Mouse (Mus musculus): ENCODE measurements at regions not wholly inside any gene's neighbourhood (a gene's known extent, or its start where the extent isn't known, plus 50 kb on each side); places are given as distances from the start of the nearest gene placed in this dataset.

DNA sequence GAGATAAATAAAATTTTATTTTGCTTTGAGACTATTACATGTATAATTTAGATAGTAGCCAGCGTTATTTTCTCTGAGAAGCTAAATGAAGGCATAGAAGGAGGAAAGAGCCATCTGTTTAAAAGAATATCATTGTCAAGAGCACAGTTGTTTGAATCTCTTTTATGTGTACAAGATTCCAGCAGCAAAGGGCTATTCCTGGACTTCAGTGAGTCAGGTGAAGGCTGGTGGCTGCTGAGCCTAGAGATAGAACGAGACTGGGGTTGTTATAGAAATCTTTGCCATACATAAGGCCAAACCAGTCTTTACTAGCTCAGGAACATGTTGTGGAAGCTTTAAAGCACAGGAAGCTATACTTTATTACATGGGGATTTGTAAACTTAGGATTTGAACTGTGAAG, 261.6 kb downstream of the Adcyap1 start:
- CTCF ChIA-PET, result no interaction called here

DNA sequence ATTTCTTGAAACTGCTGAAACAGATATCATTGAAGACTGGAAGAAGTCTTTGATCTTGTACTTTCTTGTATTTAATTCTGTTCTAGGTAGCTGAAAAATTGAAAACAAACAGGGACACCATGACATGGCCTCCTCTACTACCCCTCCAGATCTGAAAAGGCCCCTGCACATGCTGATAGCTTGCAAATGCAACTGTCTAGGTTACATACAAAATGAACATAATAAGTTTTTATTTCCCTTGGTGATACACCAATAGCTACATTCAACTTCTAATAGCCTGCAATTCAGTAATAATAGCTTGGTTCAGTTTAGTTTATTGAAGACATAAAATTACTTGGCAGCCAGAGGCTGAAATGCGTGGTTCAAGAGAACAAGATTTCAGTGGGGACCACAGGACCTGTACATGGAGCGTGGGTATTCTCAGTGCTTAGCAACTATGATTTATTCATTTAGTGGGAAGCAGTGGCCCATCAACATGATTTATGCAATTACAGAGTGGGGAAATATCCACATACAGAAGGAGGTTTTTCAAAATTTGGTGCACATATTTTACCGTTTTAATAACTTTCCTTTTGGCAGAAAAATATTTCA, 264.9 kb downstream of the Adcyap1 start:
- CTCF ChIA-PET, result no interaction called here

DNA sequence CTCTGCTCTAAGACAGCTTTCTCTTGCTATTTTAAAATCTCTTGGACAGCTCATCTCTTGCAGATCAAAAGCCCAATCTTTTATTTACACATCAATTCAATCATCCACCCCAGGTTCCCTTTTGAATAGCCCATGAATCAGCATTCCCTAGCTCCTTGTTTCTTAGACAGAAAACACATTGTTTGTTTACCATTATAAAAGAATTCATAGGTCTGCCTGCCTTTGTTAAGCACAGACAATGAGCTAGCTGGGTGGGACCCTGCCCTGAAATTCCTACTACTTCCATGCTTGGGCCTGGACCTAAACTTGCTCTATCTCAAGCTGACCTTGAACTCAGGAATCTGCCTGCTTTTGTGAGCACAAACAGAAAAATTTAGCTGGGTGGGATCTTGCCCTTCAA, 283.6 kb downstream of the Adcyap1 start:
- CTCF ChIA-PET, result no interaction called here

DNA sequence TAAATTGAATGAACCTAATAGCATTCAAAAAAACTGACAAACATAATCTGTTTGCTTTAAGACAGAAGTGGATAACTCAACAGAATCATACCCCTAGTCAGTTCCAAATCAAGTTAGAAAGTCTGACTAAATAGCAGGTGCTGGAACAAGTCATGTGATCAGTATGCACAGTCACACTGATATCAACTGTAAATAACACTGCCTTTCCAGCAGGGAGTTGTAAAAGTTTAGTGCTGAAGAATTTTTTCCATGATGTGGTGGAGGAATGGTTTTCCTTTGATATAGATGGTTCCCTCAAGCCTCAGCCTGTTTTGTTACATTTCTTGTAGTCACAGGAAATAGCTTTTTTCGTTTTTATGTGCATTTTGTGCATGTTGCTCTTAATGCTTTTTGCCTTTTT, 285.7 kb downstream of the Adcyap1 start:
- CTCF ChIA-PET, result no interaction called here

DNA sequence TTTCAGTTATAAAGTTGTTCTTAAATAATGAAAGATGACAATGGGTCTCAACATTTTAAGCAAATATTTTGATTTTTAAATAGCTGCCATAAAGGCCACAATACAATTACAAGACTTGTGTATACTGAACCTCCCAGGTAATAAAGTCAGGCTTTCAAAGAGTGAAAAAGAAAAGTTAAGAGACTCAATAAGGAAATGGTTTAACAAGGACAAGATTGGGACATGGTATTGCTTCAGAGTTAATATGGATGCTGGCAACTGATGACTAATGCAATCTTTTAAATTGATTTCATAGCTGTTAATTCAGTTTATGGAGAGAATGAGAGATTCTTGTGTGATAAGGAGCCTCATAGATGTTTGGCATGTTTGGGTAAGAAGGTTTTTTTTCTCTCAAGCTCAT, 287.6 kb downstream of the Adcyap1 start:
- CTCF ChIA-PET, result no interaction called here

DNA sequence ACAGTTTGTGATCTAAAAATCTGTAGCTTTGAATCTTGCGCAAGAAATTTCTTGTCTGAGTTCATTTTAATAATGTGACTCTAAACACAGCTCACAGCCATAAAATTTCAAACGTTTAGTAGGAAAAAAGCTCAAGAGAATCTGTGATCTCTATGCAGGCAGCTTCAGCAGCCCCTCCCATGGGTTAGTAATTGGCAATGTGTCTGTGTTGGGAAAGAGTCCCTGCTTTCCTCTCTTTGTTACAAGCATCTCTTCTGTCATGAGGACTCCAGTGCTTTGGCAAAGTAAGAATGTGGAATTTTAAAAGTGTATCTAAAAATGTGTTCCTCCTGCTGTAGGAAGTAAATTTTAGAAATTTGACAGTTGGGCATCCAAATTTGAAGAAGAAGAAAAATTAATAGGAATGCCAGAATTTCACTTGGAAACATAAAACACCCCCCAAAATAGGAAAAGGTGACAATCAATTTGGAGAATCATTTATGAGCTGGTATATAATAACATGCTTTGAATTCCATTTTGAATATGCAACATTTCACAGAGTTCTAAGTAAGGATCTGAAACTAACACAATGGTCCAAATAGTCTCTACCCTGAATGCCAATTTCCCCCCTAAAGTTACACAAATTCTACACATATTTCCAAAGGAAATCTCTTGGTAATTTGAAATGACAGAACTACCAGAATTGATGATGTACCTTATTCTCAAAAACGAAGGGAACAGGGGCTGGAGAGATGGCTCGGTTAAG, 291.3 kb downstream of the Adcyap1 start:
- CTCF ChIA-PET, result no interaction called here

DNA sequence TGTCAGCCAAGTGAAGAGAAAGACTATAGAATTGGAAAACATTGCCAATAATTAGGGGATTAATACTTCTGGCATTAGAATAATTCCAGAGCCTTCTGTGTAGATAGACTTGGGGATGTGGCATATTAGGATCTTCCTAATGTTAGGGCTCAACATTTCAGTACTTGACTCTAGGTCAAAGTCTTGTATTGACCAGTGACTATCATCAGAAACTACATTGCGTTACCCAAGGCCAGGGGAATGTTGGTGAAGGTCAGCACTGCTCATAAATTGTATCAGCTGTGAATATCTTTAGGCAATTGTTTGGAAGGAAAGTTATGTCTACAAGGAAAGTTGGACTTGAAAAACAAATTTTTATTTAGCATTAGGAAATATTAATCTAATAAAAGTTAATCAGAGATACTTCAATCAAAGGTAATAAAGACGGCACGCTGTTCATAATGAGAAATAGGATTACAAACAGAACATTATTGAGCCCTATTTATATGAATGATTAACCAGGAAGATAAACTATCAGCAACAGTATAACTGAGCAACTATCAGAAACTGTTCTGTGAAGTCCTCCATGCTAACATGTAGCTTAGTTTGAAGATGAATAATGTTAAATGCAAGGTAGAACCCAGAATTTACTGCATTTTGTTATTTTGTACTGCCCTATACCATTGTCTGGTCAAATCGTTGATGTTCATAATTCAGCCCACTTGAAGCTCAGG, 310.2 kb downstream of the Adcyap1 start:
- CTCF ChIA-PET, result no interaction called here

DNA sequence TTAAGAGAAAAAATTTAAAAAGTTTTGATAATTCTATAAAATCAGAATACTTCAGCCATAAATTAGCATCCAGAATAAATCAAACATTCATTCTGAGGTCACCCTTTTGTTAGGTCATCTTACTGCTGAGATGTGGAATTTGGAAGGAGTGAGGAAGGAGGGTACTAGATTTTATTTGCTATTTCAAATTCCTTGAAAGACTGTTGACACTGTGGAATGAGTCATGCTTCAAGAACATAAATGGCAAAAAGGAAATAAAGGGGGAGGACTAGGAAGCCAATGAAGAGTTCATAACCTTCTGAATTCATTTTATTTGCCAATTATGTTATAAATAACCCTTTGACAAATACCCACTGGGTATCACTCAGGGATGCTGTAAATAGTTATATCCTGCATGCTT, 324.6 kb downstream of the Adcyap1 start:
- CTCF ChIA-PET, result no interaction called here

DNA sequence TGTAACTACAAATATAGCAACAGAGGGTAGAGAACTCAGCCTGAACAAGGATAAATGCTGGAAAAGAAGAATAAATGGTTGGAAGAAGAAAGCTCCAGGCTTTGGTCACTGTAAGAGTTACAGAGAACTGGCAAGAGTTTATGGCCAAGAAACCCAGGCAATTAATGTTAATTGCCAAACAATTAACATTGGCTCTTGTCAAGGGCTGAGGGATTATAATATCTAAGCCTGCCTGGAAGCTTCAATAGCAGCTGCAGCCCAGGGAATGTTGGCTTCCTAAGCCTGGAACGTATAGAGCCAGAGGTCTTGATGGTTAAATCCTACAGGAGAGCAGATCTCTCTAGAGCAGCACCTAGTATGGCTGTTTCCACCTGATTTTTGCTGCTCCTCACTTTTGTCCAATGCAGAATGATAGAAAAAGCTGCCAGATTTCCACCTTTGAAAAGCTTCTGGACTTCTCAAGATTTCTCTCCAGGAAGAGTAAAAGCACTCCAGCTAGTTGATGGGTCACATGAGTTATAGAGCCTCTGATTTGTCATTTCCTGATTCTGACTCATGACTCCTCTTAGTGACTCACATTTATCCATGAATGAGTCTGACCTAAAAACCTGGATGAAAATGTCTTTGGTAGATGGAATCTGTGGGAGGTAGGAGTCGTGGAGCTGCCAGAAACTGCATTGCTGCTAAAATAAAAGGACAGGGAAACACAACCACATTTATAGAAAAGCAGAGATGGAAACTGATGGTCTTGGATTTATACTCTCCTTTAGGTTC, 327.2 kb downstream of the Adcyap1 start:
- CTCF ChIA-PET, result no interaction called here

DNA sequence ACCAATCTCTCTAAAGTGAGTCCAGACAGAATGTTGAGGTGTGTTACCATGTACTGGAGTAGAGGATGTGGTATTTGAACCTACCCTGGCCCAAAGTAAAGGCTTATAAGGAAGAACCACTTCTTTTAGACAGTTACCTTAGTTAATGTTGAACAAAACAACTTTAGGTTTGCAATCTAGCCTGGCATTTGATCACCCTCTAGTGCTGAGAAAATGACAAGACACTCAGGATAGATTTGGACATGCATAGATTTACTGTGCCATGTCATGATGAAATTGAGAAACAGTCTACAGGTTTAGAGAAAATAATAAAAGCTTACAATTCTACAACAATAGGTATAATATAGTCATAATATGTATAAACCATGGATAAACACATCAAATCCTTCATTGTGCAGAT, 333.7 kb downstream of the Adcyap1 start:
- CTCF ChIA-PET, result no interaction called here

DNA sequence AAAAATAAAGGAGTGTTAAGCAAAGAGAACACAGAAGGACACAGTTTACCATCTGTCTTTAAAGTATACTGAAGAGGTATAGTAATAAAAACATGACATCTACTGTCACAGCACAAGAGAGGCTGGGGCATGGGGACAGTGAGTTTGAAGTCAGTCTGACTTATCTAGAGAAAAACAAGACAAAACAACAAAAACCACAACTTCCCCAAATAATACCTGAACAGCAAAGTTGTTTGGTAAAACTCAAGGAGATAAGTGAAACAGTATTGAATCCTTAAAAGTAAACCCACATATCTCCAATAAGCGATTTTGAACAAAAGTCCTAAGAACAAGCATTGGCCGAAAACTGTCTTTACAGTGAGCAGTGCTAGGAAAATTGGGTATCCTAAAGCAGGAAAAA, 336.1 kb downstream of the Adcyap1 start:
- CTCF ChIA-PET, result no interaction called here

DNA sequence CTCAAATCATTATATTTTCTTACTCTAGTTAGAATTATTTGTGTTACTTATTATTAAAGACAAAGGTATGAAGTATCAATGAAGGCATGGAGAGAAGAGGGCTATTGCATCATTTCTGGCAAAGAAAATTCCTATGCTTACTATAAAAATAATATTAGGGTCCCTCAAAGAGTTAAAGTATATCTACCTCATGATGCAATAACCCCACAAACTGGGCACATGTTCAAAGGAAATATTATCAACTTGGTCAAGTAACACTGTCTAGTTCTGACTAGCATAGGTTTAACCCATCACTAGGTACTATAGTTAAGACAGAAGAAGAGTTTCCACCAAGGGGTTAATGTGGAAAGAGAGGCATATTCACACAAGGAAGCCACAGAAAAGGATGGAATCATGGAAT, 336.9 kb downstream of the Adcyap1 start:
- CTCF ChIA-PET, result no interaction called here

DNA sequence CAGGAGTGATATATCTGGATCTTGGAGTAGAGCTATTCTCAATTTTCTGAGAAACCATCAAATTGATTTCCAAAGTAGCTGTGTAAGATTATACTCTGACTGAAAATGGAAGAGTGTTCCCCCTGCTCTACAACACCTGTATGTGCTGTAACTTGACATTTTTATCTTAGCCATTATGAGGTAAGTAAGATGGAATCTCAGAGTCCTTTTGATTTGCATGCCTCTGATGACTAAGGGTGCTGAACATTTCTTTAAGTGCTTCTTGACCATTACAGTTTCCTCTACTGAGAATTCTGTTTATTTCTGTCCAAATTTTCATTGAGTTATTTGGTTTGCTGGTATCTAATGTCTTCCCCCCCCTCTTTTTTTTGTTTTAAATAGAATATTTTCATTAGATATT, 343.0 kb downstream of the Adcyap1 start:
- CTCF ChIA-PET, result no interaction called here

DNA sequence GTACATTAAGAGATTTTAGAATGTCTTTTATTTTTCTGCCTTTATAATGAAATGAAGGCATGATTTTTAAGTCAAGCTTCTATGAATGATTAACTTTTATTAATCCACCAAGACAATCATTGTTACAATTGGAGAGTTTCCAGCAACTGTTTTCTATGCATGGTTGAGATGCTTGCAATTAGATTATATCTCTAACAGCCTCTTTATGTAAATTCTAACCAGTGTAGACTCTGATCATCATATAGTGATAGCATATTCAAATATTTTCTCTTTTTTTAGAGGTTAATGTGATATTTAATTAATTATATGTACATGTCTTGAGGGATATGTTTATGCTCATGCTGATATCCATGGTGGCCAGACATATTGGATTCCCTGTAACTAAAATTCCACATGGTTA, 351.5 kb downstream of the Adcyap1 start:
- CTCF ChIA-PET, result no interaction called here

DNA sequence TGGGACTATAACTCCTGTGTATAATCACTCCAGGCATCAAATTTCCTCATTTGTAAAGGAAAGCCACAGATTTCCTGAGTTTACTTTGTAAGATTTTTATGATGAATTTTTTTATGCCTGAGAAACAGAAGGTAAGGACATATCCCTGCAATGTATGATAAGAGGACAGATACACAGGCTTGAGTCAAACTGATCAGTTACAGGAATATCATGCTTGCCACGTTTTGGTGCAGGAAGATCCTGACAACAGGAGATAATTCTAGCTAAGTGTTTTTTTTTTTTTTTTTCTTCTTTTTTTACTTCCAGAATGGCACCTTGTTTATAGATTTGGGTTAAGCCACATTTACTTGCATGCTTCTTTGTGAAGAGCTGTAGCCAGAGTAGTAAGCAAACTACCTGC, 357.1 kb downstream of the Adcyap1 start:
- CTCF ChIA-PET, result no interaction called here

DNA sequence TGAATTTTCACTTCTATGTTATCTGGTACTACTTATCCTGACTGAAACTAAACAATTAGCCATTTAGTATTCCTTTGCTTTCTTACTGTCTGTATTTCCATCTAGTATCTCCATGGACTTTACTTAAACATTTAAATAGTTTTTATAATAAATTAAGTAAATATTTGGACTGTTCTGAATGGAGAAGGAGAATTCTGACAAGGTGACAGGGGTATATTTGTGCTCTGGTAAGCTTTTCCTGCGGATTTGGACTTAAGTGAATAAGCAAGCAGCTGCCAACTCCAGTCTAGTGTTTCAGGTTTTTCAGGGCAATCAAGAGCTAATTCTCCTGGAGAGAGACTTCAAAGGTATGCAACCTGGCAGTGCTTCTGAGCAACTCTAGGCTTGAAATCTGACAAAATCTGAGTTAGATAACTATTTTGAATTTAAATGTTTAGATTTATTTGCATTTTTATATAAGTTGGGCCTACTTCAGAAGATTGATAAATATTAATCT, 364.5 kb downstream of the Adcyap1 start:
- CTCF ChIA-PET, result no interaction called here

DNA sequence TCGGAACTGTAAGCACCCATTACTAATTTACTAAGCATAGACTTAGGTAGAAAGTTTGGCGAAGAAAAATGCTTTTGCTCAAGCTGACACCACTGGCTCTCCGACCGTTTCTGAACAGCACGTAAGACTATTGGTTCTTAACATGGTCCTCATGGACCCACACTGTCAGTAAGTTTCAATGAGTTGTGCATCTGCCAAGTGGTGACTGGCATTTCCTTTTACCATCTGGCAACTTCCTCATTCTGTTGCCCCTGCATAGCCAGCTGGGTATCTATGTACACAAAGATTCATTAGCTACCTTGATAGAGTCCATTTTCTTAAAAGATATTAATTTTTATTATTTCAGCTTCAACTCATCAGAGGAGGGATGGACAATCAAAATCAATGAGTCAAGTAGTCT, 381.2 kb downstream of the Adcyap1 start:
- CTCF ChIA-PET, result no interaction called here

DNA sequence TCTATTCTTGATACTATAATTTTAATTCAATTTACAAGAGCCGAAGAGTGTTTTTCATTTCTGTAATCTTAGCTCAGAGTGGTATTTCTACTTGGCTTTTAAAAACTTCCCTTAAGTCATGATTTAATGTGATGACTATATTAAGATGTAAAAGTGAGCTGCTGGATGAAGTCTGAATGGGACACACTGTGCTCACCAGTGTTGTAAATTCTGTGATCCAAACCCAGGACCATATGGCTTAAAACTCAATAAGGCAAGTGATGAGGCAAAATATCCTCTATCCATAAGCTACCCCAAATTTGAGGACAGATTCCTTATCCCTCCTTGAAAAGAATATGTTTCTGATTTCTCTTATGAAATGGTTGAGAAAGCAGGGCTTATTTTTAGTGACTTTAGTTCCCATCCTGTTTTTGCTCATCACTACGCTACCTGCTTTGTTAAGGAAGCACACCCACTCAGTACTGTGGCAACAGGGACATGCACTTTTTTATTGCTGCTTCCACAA, 399.4 kb downstream of the Adcyap1 start:
- CTCF ChIA-PET, result interaction anchor here (0.5 kb wide), 1 partner anchor 340 kb away, joined by 5 read pairs; no protein-coding TSS in a partner anchor

DNA sequence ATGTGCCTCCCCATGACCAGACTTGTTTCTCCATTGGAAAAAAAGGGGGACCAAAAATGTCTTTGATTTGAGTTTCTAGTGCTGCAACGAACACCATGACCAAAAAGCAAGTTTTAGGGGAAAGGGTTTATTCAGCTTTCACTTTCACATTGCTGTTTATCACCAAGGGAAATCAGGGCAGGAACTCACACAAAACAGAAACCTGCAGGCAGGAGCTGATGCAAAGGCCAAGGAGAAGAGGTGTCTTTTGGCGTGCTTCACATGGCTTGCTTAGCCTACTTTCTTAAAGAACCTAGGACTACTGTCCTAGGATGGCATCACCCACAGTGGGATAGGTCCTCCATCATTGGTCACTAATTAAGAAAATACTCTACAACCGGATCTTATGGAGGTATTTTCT, 401.4 kb downstream of the Adcyap1 start:
- CTCF ChIA-PET, result no interaction called here

DNA sequence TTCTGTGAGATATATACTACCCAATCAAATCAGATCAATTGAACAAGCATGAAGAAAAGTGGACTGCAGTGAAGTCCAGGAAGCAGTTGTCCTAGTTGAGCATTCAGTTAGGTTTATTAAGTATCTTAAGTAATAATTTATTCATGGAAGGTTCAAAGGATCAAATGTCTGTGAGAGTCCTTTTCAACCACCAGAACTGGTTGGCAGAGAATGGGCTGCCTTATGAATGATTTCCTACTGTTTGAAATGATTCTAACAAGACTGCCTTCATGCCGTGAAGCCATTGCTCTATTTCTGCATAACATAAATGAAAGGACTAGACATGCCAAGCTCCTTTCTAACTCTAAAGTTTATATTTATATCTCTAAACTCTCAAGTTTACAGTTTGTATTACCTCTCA, 410.4 kb downstream of the Adcyap1 start:
- CTCF ChIA-PET, result no interaction called here

DNA sequence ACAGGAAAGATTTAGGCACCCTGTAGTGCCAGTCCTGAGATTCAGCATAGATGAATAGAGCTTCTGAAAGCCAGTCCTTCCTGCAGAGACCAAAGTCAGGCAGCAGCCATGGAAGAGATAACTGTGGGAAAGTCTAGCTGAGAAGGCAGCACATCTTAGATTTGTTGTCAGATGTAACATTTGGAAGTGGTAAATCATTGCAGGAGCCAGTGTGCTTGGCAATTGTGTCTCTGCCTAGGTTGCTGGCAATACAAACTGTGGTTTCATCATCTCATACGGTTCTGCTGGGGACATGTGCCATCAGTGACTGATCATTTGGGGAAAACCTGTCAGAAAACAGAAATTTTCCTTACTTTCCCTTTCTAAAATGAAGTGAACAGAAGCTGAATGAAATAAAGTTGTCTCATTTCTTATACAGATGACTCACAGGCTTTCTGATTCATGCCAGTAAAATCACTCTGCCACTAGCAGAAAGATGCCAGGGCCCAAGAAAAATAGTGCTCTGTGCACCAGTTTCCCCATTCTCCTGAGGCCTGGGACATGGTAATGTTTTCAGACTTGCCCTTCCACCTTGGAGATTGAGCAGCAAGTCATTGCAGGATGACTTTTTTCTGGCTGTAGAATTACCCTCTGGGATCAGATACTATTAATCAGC, 411.3 kb downstream of the Adcyap1 start:
- CTCF ChIA-PET, result no interaction called here

Data from spleen, embryonic (tissue).